Mouse (Mus musculus): ENCODE data around the gene Emilin1.

DNA sequence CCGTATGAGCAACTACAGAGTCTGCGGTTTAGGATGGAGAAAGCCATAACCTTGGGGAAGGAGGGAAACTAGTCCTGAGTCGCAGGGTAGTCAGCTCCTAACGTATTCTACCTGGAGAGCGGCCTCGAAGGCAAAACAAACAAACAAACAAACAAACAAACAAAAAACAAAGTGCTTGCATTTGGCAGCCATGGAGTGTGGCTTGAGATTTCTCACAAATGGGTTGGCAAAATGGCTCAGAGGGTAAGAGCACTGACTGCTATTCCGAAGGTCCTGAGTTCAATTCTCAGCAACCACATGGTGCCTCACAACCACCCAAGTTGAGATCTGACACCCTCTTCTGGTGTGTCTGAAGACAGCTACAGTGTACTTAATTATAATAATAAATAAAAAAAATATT lies 3.3 kb upstream of the Emilin1 start:
- TF ChIP-seq CTCF (IDR thresholded peaks at IDR 0.05; ENCODE audit: low read depth) (no peak), EP300 (IDR thresholded peaks at IDR 0.05; ENCODE audit: low read depth) (no peak)

Measured in liver, embryonic 14.5 days (tissue).